Mouse (Mus musculus): ENCODE measurements around the gene Zbtb40. TPM values are rescaled to one million over a fixed set of nuclear protein-coding genes. Genes with fewer than 3 reads are reported as not detected.

Gene Zbtb40
- polyA plus RNA-seq, 1 experiment from 2014 or later, result 4.2 TPM

- no peaks in the 10 kb centered on the region for H3K36me3 ChIP-seq (ENCODE audit: control insufficient read depth, insufficient read depth, low read length)
- ATAC-seq (ENCODE audit: low FRiP score) (no peak), DNase-seq (ENCODE audit: low spot score, missing footprints) (no peak)
- H3K27ac ChIP-seq (ENCODE audit: low read depth, low read length), result no peak overlapping the region
- no peaks in the 10 kb centered on the region; the same call in none of the 2 replicates for H3K27me3 ChIP-seq (ENCODE audit: control insufficient read depth, insufficient read depth, low read length)
- H3K4me1 ChIP-seq (ENCODE audit: control insufficient read depth, insufficient read depth, low read length), result peaks cover 4% of the 10 kb centered on the region
- H3K9me3 ChIP-seq (ENCODE audit: control insufficient read depth, low read length), result no peaks in the 10 kb centered on the region
- WGBS, result 56% methylated on average over 8 of the region's 8 CpGs
- H3K4me2 ChIP-seq, result no peak overlapping the region
- H3K9ac ChIP-seq (ENCODE audit: low read length), result no peak overlapping the region
- no peak overlapping the region for H3K4me3 ChIP-seq (ENCODE audit: low read depth, low read length)
Observed at GRCm38 (mm10) chr4:137068491-137068890, 19.9 kb upstream of the Zbtb40 start.

GRCm38 (mm10) chr4:137065846-137066245 lies 17.2 kb upstream of the Zbtb40 start:
- WGBS, result 78% methylated on average over 6 of the region's 6 CpGs
- no peak for ATAC-seq (ENCODE audit: low FRiP score)
- no peaks in the 10 kb centered on the region; the same call in none of the 2 replicates for H3K27me3 ChIP-seq (ENCODE audit: control insufficient read depth, insufficient read depth, low read length)

GRCm38 (mm10) chr4:137054932-137055331 lies 6.3 kb upstream of the Zbtb40 start:
- ATAC-seq (ENCODE audit: low FRiP score) (no peak), DNase-seq (ENCODE audit: low spot score, missing footprints) (no peak)
- Histone ChIP-seq H3K9ac (ENCODE audit: low read length) (no peak overlapping the region), H3K9me3 (ENCODE audit: control insufficient read depth, low read length) (no peaks in the 10 kb centered on the region), H3K27ac (ENCODE audit: low read depth, low read length) (no peak overlapping the region), H3K4me2 (no peak overlapping the region), H3K4me1 (ENCODE audit: control insufficient read depth, insufficient read depth, low read length) (no peaks in the 10 kb centered on the region), H3K27me3 (ENCODE audit: control insufficient read depth, insufficient read depth, low read length) (peaks cover 9% of the 10 kb centered on the region; the same call in 1 of the 2 replicates), H3K4me3 (ENCODE audit: low read depth, low read length) (no peak overlapping the region), H3K36me3 (ENCODE audit: control insufficient read depth, insufficient read depth, low read length) (no peaks in the 10 kb centered on the region)
- WGBS, result 76% methylated on average over 3 of the region's 3 CpGs

More at GRCm38 (mm10) chr4:137065846-137066245, 17.2 kb upstream of the Zbtb40 start:
- Histone ChIP-seq H3K9me3 (ENCODE audit: control insufficient read depth, low read length) (no peaks in the 10 kb centered on the region), H3K36me3 (ENCODE audit: control insufficient read depth, insufficient read depth, low read length) (no peaks in the 10 kb centered on the region), H3K9ac (ENCODE audit: low read length) (no peak overlapping the region), H3K27ac (ENCODE audit: low read depth, low read length) (no peak overlapping the region), H3K4me3 (ENCODE audit: low read depth, low read length) (no peak overlapping the region), H3K4me2 (no peak overlapping the region), H3K4me1 (ENCODE audit: control insufficient read depth, insufficient read depth, low read length) (peaks cover 4% of the 10 kb centered on the region)
- DNase-seq (ENCODE audit: low spot score, missing footprints), result no peak

GRCm38 (mm10) chr4:137053810-137054209 lies 5.2 kb upstream of the Zbtb40 start:
- H3K4me2 ChIP-seq, result no peak overlapping the region
- H3K4me1 ChIP-seq (ENCODE audit: control insufficient read depth, insufficient read depth, low read length), result no peaks in the 10 kb centered on the region
- 80% methylated on average over 5 of the region's 5 CpGs for WGBS
- H3K9me3 ChIP-seq (ENCODE audit: control insufficient read depth, low read length), result no peaks in the 10 kb centered on the region
- ATAC-seq (ENCODE audit: low FRiP score) (no peak), DNase-seq (ENCODE audit: low spot score, missing footprints) (no peak)
- H3K4me3 ChIP-seq (ENCODE audit: low read depth, low read length), result no peak overlapping the region
- H3K36me3 ChIP-seq (ENCODE audit: control insufficient read depth, insufficient read depth, low read length), result no peaks in the 10 kb centered on the region
- H3K27ac ChIP-seq (ENCODE audit: low read depth, low read length), result no peak overlapping the region
- peaks cover 9% of the 10 kb centered on the region; the same call in 1 of the 2 replicates for H3K27me3 ChIP-seq (ENCODE audit: control insufficient read depth, insufficient read depth, low read length)
- no peak overlapping the region for H3K9ac ChIP-seq (ENCODE audit: low read length)

GRCm38 (mm10) chr4:137047840-137048549 lies 606 bp downstream of the Zbtb40 start:
- WGBS, result under 1% methylated on average over 49 of the region's 52 CpGs

GRCm38 (mm10) chr4:137046110-137046509 lies 2.5 kb downstream of the Zbtb40 start:
- no peak overlapping the region for H3K9ac ChIP-seq (ENCODE audit: low read length)
- DNase-seq (ENCODE audit: low spot score, missing footprints) (peak; percentile 73), ATAC-seq (ENCODE audit: low FRiP score) (no peak)
- 86% methylated on average over 5 of the region's 5 CpGs for WGBS
- H3K27me3 ChIP-seq (ENCODE audit: control insufficient read depth, insufficient read depth, low read length), result peaks cover 4% of the 10 kb centered on the region; the same call in 1 of the 2 replicates
- no peak overlapping the region for H3K4me3 ChIP-seq (ENCODE audit: low read depth, low read length)
- H3K27ac ChIP-seq (ENCODE audit: low read depth, low read length), result no peak overlapping the region
- peaks cover 5% of the 10 kb centered on the region; the same call in 1 of the 2 replicates for H3K4me1 ChIP-seq (ENCODE audit: control insufficient read depth, insufficient read depth, low read length)
- no peaks in the 10 kb centered on the region for H3K36me3 ChIP-seq (ENCODE audit: control insufficient read depth, insufficient read depth, low read length)
- no peak overlapping the region for H3K4me2 ChIP-seq
- no peaks in the 10 kb centered on the region for H3K9me3 ChIP-seq (ENCODE audit: control insufficient read depth, low read length)

More at GRCm38 (mm10) chr4:137047840-137048549, 606 bp downstream of the Zbtb40 start:
- Histone ChIP-seq H3K4me1 (ENCODE audit: control insufficient read depth, insufficient read depth, low read length) (peaks cover 5% of the 10 kb centered on the region; the same call in 1 of the 2 replicates), H3K36me3 (ENCODE audit: control insufficient read depth, insufficient read depth, low read length) (no peaks in the 10 kb centered on the region), H3K4me2 (peak overlapping the region; percentile 63), H3K9ac (ENCODE audit: low read length) (peak overlapping the region; percentile 70), H3K9me3 (ENCODE audit: control insufficient read depth, low read length) (no peaks in the 10 kb centered on the region), H3K27me3 (ENCODE audit: control insufficient read depth, insufficient read depth, low read length) (peaks cover 9% of the 10 kb centered on the region; the same call in 1 of the 2 replicates), H3K27ac (ENCODE audit: low read depth, low read length) (peak overlapping the region; percentile 42), H3K4me3 (ENCODE audit: low read depth, low read length) (peak overlapping the region; percentile 83)
- peak; percentile 92 for DNase-seq (ENCODE audit: low spot score, missing footprints)
- ATAC-seq (ENCODE audit: low FRiP score), result peak; percentile 87

- Histone ChIP-seq H3K4me2 (no peak overlapping the region), H3K4me3 (ENCODE audit: low read depth, low read length) (no peak overlapping the region), H3K36me3 (ENCODE audit: control insufficient read depth, insufficient read depth, low read length) (no peaks in the 10 kb centered on the region), H3K9ac (ENCODE audit: low read length) (no peak overlapping the region), H3K4me1 (ENCODE audit: control insufficient read depth, insufficient read depth, low read length) (peaks cover 5% of the 10 kb centered on the region; the same call in 1 of the 2 replicates), H3K27me3 (ENCODE audit: control insufficient read depth, insufficient read depth, low read length) (no peaks in the 10 kb centered on the region), H3K9me3 (ENCODE audit: control insufficient read depth, low read length) (no peaks in the 10 kb centered on the region), H3K27ac (ENCODE audit: low read depth, low read length) (no peak overlapping the region)
- DNase-seq (ENCODE audit: low spot score, missing footprints) (no peak), ATAC-seq (ENCODE audit: low FRiP score) (no peak)
- WGBS, result 37% methylated on average over 5 of the region's 5 CpGs
Observed at GRCm38 (mm10) chr4:137044516-137044915, 4.1 kb downstream of the Zbtb40 start.

- no peak overlapping the region for H3K9ac ChIP-seq (ENCODE audit: low read length)
- no peak overlapping the region for H3K4me3 ChIP-seq (ENCODE audit: low read depth, low read length)
- 61% methylated on average over 11 of the region's 11 CpGs for WGBS
- ATAC-seq (ENCODE audit: low FRiP score) (no peak), DNase-seq (ENCODE audit: low spot score, missing footprints) (no peak)
- peaks cover 5% of the 10 kb centered on the region; the same call in 1 of the 2 replicates for H3K4me1 ChIP-seq (ENCODE audit: control insufficient read depth, insufficient read depth, low read length)
- no peaks in the 10 kb centered on the region for H3K27me3 ChIP-seq (ENCODE audit: control insufficient read depth, insufficient read depth, low read length)
- no peaks in the 10 kb centered on the region for H3K9me3 ChIP-seq (ENCODE audit: control insufficient read depth, low read length)
- no peaks in the 10 kb centered on the region for H3K36me3 ChIP-seq (ENCODE audit: control insufficient read depth, insufficient read depth, low read length)
- H3K4me2 ChIP-seq, result no peak overlapping the region
- no peak overlapping the region for H3K27ac ChIP-seq (ENCODE audit: low read depth, low read length)
Observed at GRCm38 (mm10) chr4:137043799-137044198, 4.8 kb downstream of the Zbtb40 start.

GRCm38 (mm10) chr4:137042039-137042438 lies 6.6 kb downstream of the Zbtb40 start:
- 90% methylated on average over 8 of the region's 8 CpGs for WGBS
- H3K36me3 ChIP-seq (ENCODE audit: control insufficient read depth, insufficient read depth, low read length), result no peaks in the 10 kb centered on the region
- no peak overlapping the region for H3K4me3 ChIP-seq (ENCODE audit: low read depth, low read length)
- H3K27ac ChIP-seq (ENCODE audit: low read depth, low read length), result no peak overlapping the region
- no peaks in the 10 kb centered on the region for H3K9me3 ChIP-seq (ENCODE audit: control insufficient read depth, low read length)
- H3K9ac ChIP-seq (ENCODE audit: low read length), result no peak overlapping the region
- no peaks in the 10 kb centered on the region for H3K27me3 ChIP-seq (ENCODE audit: control insufficient read depth, insufficient read depth, low read length)
- H3K4me2 ChIP-seq, result no peak overlapping the region
- DNase-seq (ENCODE audit: low spot score, missing footprints) (peak; percentile 51), ATAC-seq (ENCODE audit: low FRiP score) (no peak)
- peaks cover 5% of the 10 kb centered on the region for H3K4me1 ChIP-seq (ENCODE audit: control insufficient read depth, insufficient read depth, low read length)
